Mouse (Mus musculus): ENCODE data around the gene Gm49395.
A peak's percentile ranks its signal among the peaks of the same experiment; 100 is the strongest.

Gene Gm49395

GRCm38 (mm10) chr13:115101355-115102191 is at the start of gene Gm49395, which contains the start of gene Itga1:
Gene Gm49395 (minus strand): TSS chr13:115101921.
Gene Itga1 (minus strand): TSS chr13:115101964.
- peak; percentile 66; the same call in 1 of the 2 replicates for TF ChIP-seq GATA4 (IDR thresholded peaks at IDR 0.05; ENCODE audit: insufficient replicate concordance, low read length)

GRCm38 (mm10) chr13:115150602-115151001 is 48.9 kb upstream of the Gm49395 start:
- TF ChIP-seq GATA4 (IDR thresholded peaks at IDR 0.05; ENCODE audit: insufficient replicate concordance, low read length): no peak

GRCm38 (mm10) chr13:115149849-115150248 is 48.1 kb upstream of the Gm49395 start:
- no peak for TF ChIP-seq GATA4 (IDR thresholded peaks at IDR 0.05; ENCODE audit: insufficient replicate concordance, low read length)

- TF ChIP-seq GATA4 (IDR thresholded peaks at IDR 0.05; ENCODE audit: insufficient replicate concordance, low read length): no peak
Measured at GRCm38 (mm10) chr13:115143575-115143974, 41.9 kb upstream of the Gm49395 start.

GRCm38 (mm10) chr13:115142066-115142465 is 40.3 kb upstream of the Gm49395 start:
- no peak for TF ChIP-seq GATA4 (IDR thresholded peaks at IDR 0.05; ENCODE audit: insufficient replicate concordance, low read length)

- no peak for TF ChIP-seq GATA4 (IDR thresholded peaks at IDR 0.05; ENCODE audit: insufficient replicate concordance, low read length)
Measured at GRCm38 (mm10) chr13:115138513-115138912, 36.8 kb upstream of the Gm49395 start.

GRCm38 (mm10) chr13:115136761-115137160 is 35.0 kb upstream of the Gm49395 start:
- peak; percentile 34; the same call in 1 of the 2 replicates for TF ChIP-seq GATA4 (IDR thresholded peaks at IDR 0.05; ENCODE audit: insufficient replicate concordance, low read length)

- no peak for TF ChIP-seq GATA4 (IDR thresholded peaks at IDR 0.05; ENCODE audit: insufficient replicate concordance, low read length)
Measured at GRCm38 (mm10) chr13:115132435-115132834, 30.7 kb upstream of the Gm49395 start.

- no peak for TF ChIP-seq GATA4 (IDR thresholded peaks at IDR 0.05; ENCODE audit: insufficient replicate concordance, low read length)
Measured at GRCm38 (mm10) chr13:115131381-115131780, 29.7 kb upstream of the Gm49395 start.

- no peak for TF ChIP-seq GATA4 (IDR thresholded peaks at IDR 0.05; ENCODE audit: insufficient replicate concordance, low read length)
Measured at GRCm38 (mm10) chr13:115130035-115130434, 28.3 kb upstream of the Gm49395 start.

- TF ChIP-seq GATA4 (IDR thresholded peaks at IDR 0.05; ENCODE audit: insufficient replicate concordance, low read length): no peak
Measured at GRCm38 (mm10) chr13:115127826-115128225, 26.1 kb upstream of the Gm49395 start.

GRCm38 (mm10) chr13:115126534-115126933 is 24.8 kb upstream of the Gm49395 start:
- no peak for TF ChIP-seq GATA4 (IDR thresholded peaks at IDR 0.05; ENCODE audit: insufficient replicate concordance, low read length)

- no peak for TF ChIP-seq GATA4 (IDR thresholded peaks at IDR 0.05; ENCODE audit: insufficient replicate concordance, low read length)
Measured at GRCm38 (mm10) chr13:115125130-115125529, 23.4 kb upstream of the Gm49395 start.

- TF ChIP-seq GATA4 (IDR thresholded peaks at IDR 0.05; ENCODE audit: insufficient replicate concordance, low read length): peak; percentile 65; the same call in 1 of the 2 replicates
Measured at GRCm38 (mm10) chr13:115124521-115124920, 22.8 kb upstream of the Gm49395 start.

GRCm38 (mm10) chr13:115118756-115119155 is 17.0 kb upstream of the Gm49395 start:
- no peak for TF ChIP-seq GATA4 (IDR thresholded peaks at IDR 0.05; ENCODE audit: insufficient replicate concordance, low read length)

- TF ChIP-seq GATA4 (IDR thresholded peaks at IDR 0.05; ENCODE audit: insufficient replicate concordance, low read length): no peak
Measured at GRCm38 (mm10) chr13:115118195-115118594, 16.5 kb upstream of the Gm49395 start.
